Mouse (Mus musculus) liver, adult 2 months (tissue): ENCODE measurements around the gene 2700049A03Rik. TPM values are rescaled to one million over a fixed set of nuclear protein-coding genes. Genes with fewer than 3 reads are reported as not detected.

Source experiments
- DNase-seq: peaks from one replicate; pipeline ENCODE4 v3.0.0-alpha.2; 2011; ENCODE audit warnings: low read depth, low spot score; ENCODE audit errors: extremely low read depth
- H3K27ac ChIP-seq: fragments of 200-500 bp; replicated peaks from 2 replicates; pipeline ENCODE4 v1.5.1; 2012; ENCODE audit warnings: low read depth, mild to moderate bottlenecking, control low read depth, inconsistent platforms, low read length; ENCODE audit not compliant: insufficient read depth
- H3K27me3 ChIP-seq: fragments of 200-500 bp; 2 replicates; pipeline ENCODE4 v1.6.1; 2012; ENCODE audit warnings: mild to moderate bottlenecking, moderate library complexity, low read length, inconsistent platforms; ENCODE audit not compliant: control insufficient read depth, insufficient read depth
- H3K36me3 ChIP-seq: fragments of 200-500 bp; 2 replicates; pipeline ENCODE4 v1.6.1; 2012; ENCODE audit warnings: low read length, inconsistent platforms; ENCODE audit not compliant: control insufficient read depth, insufficient read depth
- H3K4me1 ChIP-seq: fragments of 200-500 bp; 2 replicates; pipeline ENCODE4 v1.6.1; 2011; ENCODE audit warnings: low read length; ENCODE audit not compliant: control insufficient read depth, insufficient read depth
- H3K4me3 ChIP-seq: fragments of 200-500 bp; 2 replicates; pipeline ENCODE4 v1.5.1; 2011; ENCODE audit warnings: low read depth, mild to moderate bottlenecking, control low read depth, low read length, moderate library complexity; ENCODE audit not compliant: insufficient read depth
- H3K79me2 ChIP-seq: fragments of 200-500 bp; 2 replicates; pipeline ENCODE4 v1.6.1; 2012; ENCODE audit warnings: inconsistent platforms, mild to moderate bottlenecking, low read length, moderate library complexity; ENCODE audit not compliant: control insufficient read depth, insufficient read depth
- H3K9ac ChIP-seq: fragments of 200-500 bp; 2 replicates; pipeline ENCODE4 v1.6.1; 2012; ENCODE audit warnings: low read depth, mild to moderate bottlenecking, control low read depth, inconsistent platforms, low read length
- CTCF ChIP-seq: fragments of 200-500 bp; IDR thresholded peaks from 2 replicates; pipeline ENCODE4 v1.5.1; 2011; ENCODE audit warnings: low read depth, low read length, control low read depth
- POLR2A ChIP-seq: fragments of 200-500 bp; IDR thresholded peaks from 2 replicates; pipeline ENCODE4 v1.6.1; 2011; ENCODE audit warnings: low read length, control low read depth; ENCODE audit not compliant: insufficient read depth; ENCODE audit errors: extremely low read depth
- WGBS: fragments of 180-500 bp; shearing (Covaris S2); methylation state at CpG from one replicate; pipeline ENCODE4 v1.1.7; 2018; 5-methylcytosine and 5-hydroxymethylcytosine counted together
- polyA plus RNA-seq: library from polyadenylated mRNA; depleted of rRNA; stranded (reverse); fragments of >200 nt; gene quantifications from 2 replicates; pipeline ENCODE4 v1.2.3, GENCODE M21; 2012
- total RNA-seq: library from RNA; depleted of rRNA; stranded (reverse); fragments of >200 nt; gene quantifications from 2 replicates; pipeline ENCODE4 v1.2.3, GENCODE M21; 2014

2700049A03Rik gene
- total and polyA plus RNA-seq, 2 experiments = 0.93 to 3.5 TPM

- Histone ChIP-seq H3K27ac (no peak overlapping the region), H3K9ac (no peak overlapping the region), H3K4me3 (no peak overlapping the region), H3K79me2 (no peaks in the 10 kb centered on the region), H3K36me3 (peaks cover 2% of the 10 kb centered on the region; the same call in 1 of the 2 replicates), H3K27me3 (no peaks in the 10 kb centered on the region), H3K4me1 (no peaks in the 10 kb centered on the region)
- no peak for DNase-seq
- TF ChIP-seq CTCF (no peak), POLR2A (no peak)
- 97% methylated on average over 6 of the region's 6 CpGs for WGBS
These were observed 86.1 kb downstream of the 2700049A03Rik start for GRCm38 (mm10) chr12:71222761-71223160.

- Histone ChIP-seq H3K4me1 (no peaks in the 10 kb centered on the region), H3K36me3 (no peaks in the 10 kb centered on the region), H3K27ac (no peak overlapping the region), H3K79me2 (no peaks in the 10 kb centered on the region), H3K9ac (no peak overlapping the region), H3K4me3 (no peak overlapping the region), H3K27me3 (no peaks in the 10 kb centered on the region)
- DNase-seq = no peak
- no peak for TF ChIP-seq POLR2A
- no peak for TF ChIP-seq CTCF
- 84% methylated on average over 4 of the region's 4 CpGs for WGBS
These were observed 91.1 kb downstream of the 2700049A03Rik start for GRCm38 (mm10) chr12:71227769-71228168.

- H3K4me3 ChIP-seq = no peak overlapping the region
- H3K9ac ChIP-seq = no peak overlapping the region
- no peaks in the 10 kb centered on the region for H3K27me3 ChIP-seq
- WGBS = 82% methylated on average over 10 of the region's 10 CpGs
- H3K4me1 ChIP-seq = no peaks in the 10 kb centered on the region
- TF ChIP-seq CTCF (no peak), POLR2A (no peak)
- H3K79me2 ChIP-seq = no peaks in the 10 kb centered on the region
- H3K36me3 ChIP-seq = no peaks in the 10 kb centered on the region; the same call in 1 of the 2 replicates
- DNase-seq = no peak
- no peak overlapping the region for H3K27ac ChIP-seq
These were observed 92.4 kb downstream of the 2700049A03Rik start for GRCm38 (mm10) chr12:71228925-71229649.

- H3K27ac ChIP-seq = no peak overlapping the region
- no peaks in the 10 kb centered on the region; the same call in 1 of the 2 replicates for H3K36me3 ChIP-seq
- no peaks in the 10 kb centered on the region for H3K79me2 ChIP-seq
- DNase-seq = no peak
- H3K9ac ChIP-seq = no peak overlapping the region
- 92% methylated on average over 9 of the region's 9 CpGs for WGBS
- no peaks in the 10 kb centered on the region for H3K4me1 ChIP-seq
- H3K4me3 ChIP-seq = no peak overlapping the region
- TF ChIP-seq CTCF = no peak
- TF ChIP-seq POLR2A = no peak
- H3K27me3 ChIP-seq = no peaks in the 10 kb centered on the region
These were observed 94.9 kb downstream of the 2700049A03Rik start for GRCm38 (mm10) chr12:71231561-71231960.

GRCm38 (mm10) chr12:71233426-71233825 is 96.8 kb downstream of the 2700049A03Rik start:
- H3K4me1 ChIP-seq = no peaks in the 10 kb centered on the region
- no peaks in the 10 kb centered on the region for H3K27me3 ChIP-seq
- no peak for DNase-seq
- TF ChIP-seq POLR2A (no peak), CTCF (no peak)
- H3K27ac ChIP-seq = no peak overlapping the region
- H3K4me3 ChIP-seq = no peak overlapping the region
- no peak overlapping the region for H3K9ac ChIP-seq
- H3K79me2 ChIP-seq = no peaks in the 10 kb centered on the region
- H3K36me3 ChIP-seq = no peaks in the 10 kb centered on the region; the same call in 1 of the 2 replicates
- WGBS = 82% methylated on average over 5 of the region's 5 CpGs

GRCm38 (mm10) chr12:71237074-71237473 is 100.4 kb downstream of the 2700049A03Rik start:
- WGBS = 98% methylated on average over 4 of the region's 4 CpGs
- H3K79me2 ChIP-seq = no peaks in the 10 kb centered on the region
- TF ChIP-seq POLR2A = no peak
- no peak for TF ChIP-seq CTCF
- H3K27me3 ChIP-seq = no peaks in the 10 kb centered on the region
- no peaks in the 10 kb centered on the region for H3K4me1 ChIP-seq
- no peak for DNase-seq
- no peak overlapping the region for H3K27ac ChIP-seq
- H3K36me3 ChIP-seq = no peaks in the 10 kb centered on the region; the same call in 1 of the 2 replicates
- H3K9ac ChIP-seq = no peak overlapping the region
- H3K4me3 ChIP-seq = no peak overlapping the region
